Mouse (Mus musculus): Measurements from ENCODE around the gene Cabp4. TPM values are rescaled to one million over a fixed set of nuclear protein-coding genes. Genes with fewer than 3 reads are reported as not detected.
A peak's percentile ranks its signal among the peaks of the same experiment; 100 is the strongest.

Gene Cabp4
- polyA plus RNA-seq, 1 experiment = 0.04 TPM

DNA sequence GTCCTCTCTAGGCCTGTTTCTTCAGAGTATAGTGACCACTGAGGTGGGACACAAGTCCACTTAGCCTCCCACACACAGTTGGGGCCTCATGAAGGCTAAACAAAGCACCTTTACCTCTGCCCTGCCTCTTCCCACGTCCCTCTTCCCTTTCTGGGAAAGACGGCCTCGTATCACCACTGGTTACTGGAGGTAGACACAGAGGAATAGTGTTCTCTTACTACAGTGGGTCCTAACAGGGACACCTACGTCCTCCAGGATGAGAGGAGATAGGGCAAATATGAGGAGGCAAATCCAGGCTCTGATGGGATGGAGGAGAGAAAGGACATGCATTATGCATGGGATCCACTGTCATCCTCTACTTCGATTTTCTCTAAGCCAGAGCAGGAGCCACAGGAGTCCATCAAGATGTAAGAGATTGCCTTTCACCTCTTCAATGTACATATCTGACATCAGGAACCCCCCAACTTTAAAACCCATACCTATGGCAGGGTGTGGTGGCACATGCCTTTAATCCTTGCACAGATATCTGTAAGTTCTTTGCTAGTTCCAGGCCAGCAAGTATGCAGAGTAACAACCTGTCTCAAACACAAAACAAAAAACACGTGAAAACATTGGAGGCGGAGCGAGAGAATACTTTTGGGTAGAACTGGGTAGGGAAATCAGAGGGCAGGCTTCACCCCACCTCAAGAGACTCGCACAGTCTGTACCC lies 4.1 kb upstream of the Cabp4 start:
- Histone ChIP-seq H3ac (ENCODE audit: control insufficient read depth, insufficient read length, low read depth) (peak overlapping the region; percentile 31), H3K27me3 (ENCODE audit: control insufficient read depth, insufficient read depth, insufficient read length) (no peaks in the 10 kb centered on the region), H3K36me3 (ENCODE audit: control insufficient read depth, insufficient read depth) (peaks cover 18% of the 10 kb centered on the region), H3K79me2 (ENCODE audit: control insufficient read depth, insufficient read depth) (peaks cover 28% of the 10 kb centered on the region), H3K4me3 (ENCODE audit: insufficient read depth, poor library complexity, severe bottlenecking) (no peak overlapping the region), H3K79me3 (ENCODE audit: low read depth) (peaks cover 15% of the 10 kb centered on the region)
- TF ChIP-seq CTCF (IDR thresholded peaks at IDR 0.05; ENCODE audit: control insufficient read depth, insufficient read depth, insufficient read length) (no peak), MYOG (IDR thresholded peaks at IDR 0.05; ENCODE audit: control insufficient read depth, extremely low read depth, insufficient read length) (no peak), USF1 (IDR thresholded peaks at IDR 0.05; ENCODE audit: low read depth) (no peak), FOSL1 (IDR thresholded peaks at IDR 0.05; ENCODE audit: insufficient read depth, low read length, poor library complexity, severe bottlenecking) (no peak), CEBPB (IDR thresholded peaks at IDR 0.05; ENCODE audit: low read depth) (no peak), MYOD1 (IDR thresholded peaks at IDR 0.05; ENCODE audit: control insufficient read depth, insufficient read length, low read depth) (no peak), MAX (IDR thresholded peaks at IDR 0.05) (no peak)

DNA sequence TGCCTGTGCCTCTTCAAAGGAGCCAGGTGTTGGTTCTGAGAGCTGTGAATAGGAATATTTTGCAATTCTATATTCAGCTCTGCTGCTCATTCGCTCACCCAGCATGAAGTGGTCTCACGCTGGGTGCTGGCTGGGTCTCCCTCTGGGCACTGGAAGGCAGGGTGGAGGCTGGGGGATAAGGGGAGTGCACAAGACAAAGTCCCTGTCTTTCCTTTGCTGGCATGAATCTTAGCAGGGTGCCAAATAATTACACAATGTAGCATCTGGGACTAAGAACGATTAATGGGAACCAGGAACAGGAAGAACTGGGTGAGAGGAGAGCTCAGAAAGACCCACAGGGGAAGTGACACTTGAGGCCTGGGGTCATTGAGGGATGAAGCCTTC lies 3.2 kb upstream of the Cabp4 start:
- H3ac ChIP-seq (ENCODE audit: control insufficient read depth, insufficient read length, low read depth) = no peak overlapping the region
- H3K4me3 ChIP-seq (ENCODE audit: insufficient read depth, poor library complexity, severe bottlenecking) = no peak overlapping the region
- no peak for TF ChIP-seq MYOD1 (IDR thresholded peaks at IDR 0.05; ENCODE audit: control insufficient read depth, insufficient read length, low read depth)
- no peak for TF ChIP-seq FOSL1 (IDR thresholded peaks at IDR 0.05; ENCODE audit: insufficient read depth, low read length, poor library complexity, severe bottlenecking)
- TF ChIP-seq MYOG (IDR thresholded peaks at IDR 0.05; ENCODE audit: control insufficient read depth, extremely low read depth, insufficient read length) = no peak
- peaks cover 15% of the 10 kb centered on the region for H3K36me3 ChIP-seq (ENCODE audit: control insufficient read depth, insufficient read depth)
- peaks cover 15% of the 10 kb centered on the region for H3K79me3 ChIP-seq (ENCODE audit: low read depth)
- peaks cover 28% of the 10 kb centered on the region for H3K79me2 ChIP-seq (ENCODE audit: control insufficient read depth, insufficient read depth)
- no peaks in the 10 kb centered on the region for H3K27me3 ChIP-seq (ENCODE audit: control insufficient read depth, insufficient read depth, insufficient read length)

DNA sequence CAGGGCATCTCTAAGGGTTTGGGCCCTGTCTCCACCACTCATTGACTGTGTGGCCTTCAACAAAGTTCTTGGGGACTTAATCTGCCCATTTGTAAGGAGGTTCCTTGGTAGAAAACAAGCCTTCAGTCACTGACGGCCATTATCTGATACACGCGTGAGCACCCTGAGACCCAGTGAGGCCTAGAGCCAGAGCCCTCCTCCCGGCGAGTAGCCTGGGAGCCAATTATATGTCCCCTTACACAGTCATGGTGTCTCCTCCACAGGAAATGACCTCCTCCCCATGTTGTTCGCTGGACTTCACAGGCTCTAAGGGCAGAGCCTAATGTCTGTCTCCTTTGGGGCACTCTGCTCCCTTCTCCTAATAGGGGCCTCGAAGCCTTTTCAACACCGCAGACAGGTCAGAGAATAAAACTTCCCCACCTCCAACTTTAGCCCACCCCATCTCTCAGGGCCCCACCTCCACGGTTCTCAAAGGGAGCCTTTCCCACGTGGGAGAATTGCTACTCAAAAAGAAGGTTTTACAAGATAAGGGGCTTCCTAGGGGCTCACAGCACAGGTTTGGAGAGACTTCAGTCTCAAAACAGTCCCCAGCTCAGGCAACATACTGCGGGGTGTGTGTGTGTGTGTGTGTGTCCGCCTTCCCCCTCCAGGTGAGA lies 2.7 kb upstream of the Cabp4 start:
- Histone ChIP-seq H3K27me3 (ENCODE audit: control insufficient read depth, insufficient read depth, insufficient read length) (no peaks in the 10 kb centered on the region), H3ac (ENCODE audit: control insufficient read depth, insufficient read length, low read depth) (no peak overlapping the region), H3K4me3 (ENCODE audit: insufficient read depth, poor library complexity, severe bottlenecking) (no peak overlapping the region), H3K79me2 (ENCODE audit: control insufficient read depth, insufficient read depth) (peaks cover 28% of the 10 kb centered on the region), H3K79me3 (ENCODE audit: low read depth) (peaks cover 15% of the 10 kb centered on the region), H3K36me3 (ENCODE audit: control insufficient read depth, insufficient read depth) (peaks cover 12% of the 10 kb centered on the region)
- no peak for TF ChIP-seq CEBPB (IDR thresholded peaks at IDR 0.05; ENCODE audit: low read depth)
- no peak for TF ChIP-seq MYOG (IDR thresholded peaks at IDR 0.05; ENCODE audit: control insufficient read depth, extremely low read depth, insufficient read length)
- no peak for TF ChIP-seq MAX (IDR thresholded peaks at IDR 0.05)
- TF ChIP-seq USF1 (IDR thresholded peaks at IDR 0.05; ENCODE audit: low read depth) = no peak
- no peak for TF ChIP-seq MYOD1 (IDR thresholded peaks at IDR 0.05; ENCODE audit: control insufficient read depth, insufficient read length, low read depth)
- no peak for TF ChIP-seq CTCF (IDR thresholded peaks at IDR 0.05; ENCODE audit: control insufficient read depth, insufficient read depth, insufficient read length)
- no peak for TF ChIP-seq FOSL1 (IDR thresholded peaks at IDR 0.05; ENCODE audit: insufficient read depth, low read length, poor library complexity, severe bottlenecking)

DNA sequence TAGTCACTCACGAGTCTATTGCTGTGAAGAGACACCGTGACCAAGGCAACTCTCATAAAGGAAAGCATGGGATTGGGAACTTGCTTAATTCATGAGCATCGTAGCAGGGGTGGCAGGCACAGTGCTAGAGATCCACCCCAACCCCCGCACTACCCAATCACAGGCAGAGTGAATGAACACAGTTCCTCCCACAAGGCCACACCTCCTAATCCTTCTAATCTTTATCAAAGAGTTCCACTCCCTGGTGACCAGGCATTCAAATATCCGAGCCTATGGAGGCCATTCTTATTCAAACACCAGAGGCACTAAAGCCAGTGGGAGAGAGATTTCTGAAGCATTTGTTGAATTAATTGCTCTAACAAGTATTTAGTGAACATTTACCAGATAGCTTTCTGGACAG lies 2.1 kb upstream of the Cabp4 start:
- Histone ChIP-seq H3K79me3 (ENCODE audit: low read depth) (peaks cover 15% of the 10 kb centered on the region), H3ac (ENCODE audit: control insufficient read depth, insufficient read length, low read depth) (no peak overlapping the region), H3K4me3 (ENCODE audit: insufficient read depth, poor library complexity, severe bottlenecking) (no peak overlapping the region), H3K36me3 (ENCODE audit: control insufficient read depth, insufficient read depth) (peaks cover 10% of the 10 kb centered on the region), H3K79me2 (ENCODE audit: control insufficient read depth, insufficient read depth) (peaks cover 24% of the 10 kb centered on the region), H3K27me3 (ENCODE audit: control insufficient read depth, insufficient read depth, insufficient read length) (no peaks in the 10 kb centered on the region)
- TF ChIP-seq MAX (IDR thresholded peaks at IDR 0.05) (no peak), FOSL1 (IDR thresholded peaks at IDR 0.05; ENCODE audit: insufficient read depth, low read length, poor library complexity, severe bottlenecking) (no peak), CEBPB (IDR thresholded peaks at IDR 0.05; ENCODE audit: low read depth) (no peak), CTCF (IDR thresholded peaks at IDR 0.05; ENCODE audit: control insufficient read depth, insufficient read depth, insufficient read length) (no peak), MYOD1 (IDR thresholded peaks at IDR 0.05; ENCODE audit: control insufficient read depth, insufficient read length, low read depth) (no peak), USF1 (IDR thresholded peaks at IDR 0.05; ENCODE audit: low read depth) (no peak), MYOG (IDR thresholded peaks at IDR 0.05; ENCODE audit: control insufficient read depth, extremely low read depth, insufficient read length) (no peak)

DNA sequence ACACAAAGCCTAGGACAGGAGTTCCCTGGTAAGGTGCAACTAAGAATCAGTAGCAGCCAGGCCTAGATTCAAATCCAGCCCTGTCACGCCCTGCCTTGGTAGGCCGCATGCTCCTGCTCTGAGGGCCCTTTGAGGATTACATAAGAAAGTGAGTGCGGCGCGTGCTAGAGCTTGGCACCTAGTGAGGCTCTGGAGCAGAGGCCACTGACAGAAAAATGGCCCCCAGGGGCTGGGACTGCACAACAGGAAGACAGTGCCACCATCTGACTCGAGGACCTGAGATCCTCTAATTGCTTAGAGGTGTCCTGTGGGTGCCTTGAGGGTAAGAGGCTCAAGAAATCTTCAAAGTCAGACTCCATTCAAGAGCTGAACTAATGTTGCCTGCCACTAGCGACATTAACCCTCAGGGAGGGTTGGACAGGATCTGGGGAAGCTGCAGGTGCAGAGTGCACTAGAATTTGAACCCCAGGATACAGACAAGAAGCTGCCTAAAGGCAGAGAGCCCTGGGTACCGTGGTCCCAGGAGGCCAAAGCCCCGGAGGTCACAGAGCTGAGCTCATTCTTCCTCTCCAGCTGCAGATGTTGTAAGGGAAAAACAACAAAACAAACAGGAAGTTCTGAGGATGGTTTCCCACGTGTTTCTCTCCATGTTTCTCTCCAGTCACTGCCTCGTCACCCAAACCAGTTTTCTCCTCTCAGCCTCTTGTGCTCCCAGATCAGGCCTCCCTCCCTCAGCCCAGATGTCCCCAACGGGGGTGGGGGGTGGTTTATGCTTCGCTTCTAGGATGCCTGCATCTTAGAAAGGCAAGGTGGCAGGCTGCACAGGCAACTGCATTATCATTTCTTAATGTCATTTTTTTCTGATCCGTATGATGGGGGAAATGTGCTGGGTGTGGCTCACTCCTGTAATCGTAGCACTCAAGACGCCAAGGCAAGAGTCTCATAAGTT lies 991 bp upstream of the Cabp4 start:
- no peak overlapping the region for H3K4me3 ChIP-seq (ENCODE audit: insufficient read depth, poor library complexity, severe bottlenecking)
- no peak for TF ChIP-seq FOSL1 (IDR thresholded peaks at IDR 0.05; ENCODE audit: insufficient read depth, low read length, poor library complexity, severe bottlenecking)
- no peak for TF ChIP-seq CEBPB (IDR thresholded peaks at IDR 0.05; ENCODE audit: low read depth)
- no peak for TF ChIP-seq CTCF (IDR thresholded peaks at IDR 0.05; ENCODE audit: control insufficient read depth, insufficient read depth, insufficient read length)
- TF ChIP-seq MYOD1 (IDR thresholded peaks at IDR 0.05; ENCODE audit: control insufficient read depth, insufficient read length, low read depth) = no peak
- TF ChIP-seq MAX (IDR thresholded peaks at IDR 0.05) = no peak
- TF ChIP-seq USF1 (IDR thresholded peaks at IDR 0.05; ENCODE audit: low read depth) = no peak
- no peak for TF ChIP-seq MYOG (IDR thresholded peaks at IDR 0.05; ENCODE audit: control insufficient read depth, extremely low read depth, insufficient read length)
- peaks cover 12% of the 10 kb centered on the region for H3K79me3 ChIP-seq (ENCODE audit: low read depth)
- no peaks in the 10 kb centered on the region for H3K27me3 ChIP-seq (ENCODE audit: control insufficient read depth, insufficient read depth, insufficient read length)
- H3K79me2 ChIP-seq (ENCODE audit: control insufficient read depth, insufficient read depth) = peaks cover 13% of the 10 kb centered on the region
- no peaks in the 10 kb centered on the region for H3K36me3 ChIP-seq (ENCODE audit: control insufficient read depth, insufficient read depth)
- H3ac ChIP-seq (ENCODE audit: control insufficient read depth, insufficient read length, low read depth) = no peak overlapping the region
